Mouse (Mus musculus) CH12.LX (cell line): Measurements from ENCODE around the gene Spsb4.

Source experiments
- USF2 ChIP-seq: conservative IDR thresholded peaks from 2 replicates; pipeline ENCODE4 v1.6.1; 2011; ENCODE audit warnings: low read depth, low read length, improper control_type of control experiment
- ZC3H11A ChIP-seq: IDR thresholded peaks from 2 replicates; pipeline ENCODE4 v1.6.1; 2012; ENCODE audit warnings: low read depth, mild to moderate bottlenecking, inconsistent platforms, low read length, improper control_type of control experiment

GRCm38 (mm10) chr9:96967516-96967915 lies 51.1 kb downstream of the Spsb4 start:
- no peak for TF ChIP-seq ZC3H11A
- no peak for TF ChIP-seq USF2
